Mouse (Mus musculus) neural tube, embryonic 14.5 days (tissue): ENCODE results near the gene Pnkd. TPM values are rescaled to one million over a fixed set of nuclear protein-coding genes. Genes with fewer than 3 reads are reported as not detected.
A peak's percentile ranks its signal among the peaks of the same experiment; 100 is the strongest.

ENCODE experiments used
- ATAC-seq: fragments of 200-750 bp; cut with Nextera tagmentation; 2 replicates; pipeline ENCODE4 v1.8.0; 2017; ENCODE audit warnings: low read depth, mild to moderate bottlenecking, moderate TSS enrichment, moderate library complexity
- H3K27ac ChIP-seq: fragments of 300-500 bp; sonication (generic); 2 replicates; pipeline ENCODE4 v1.5.1; 2014; ENCODE audit warnings: low read depth, mild to moderate bottlenecking, control low read depth, low read length, moderate library complexity, mixed read lengths
- H3K27me3 ChIP-seq: fragments of 300-500 bp; sonication (generic); 2 replicates; pipeline ENCODE4 v1.6.1; 2014; ENCODE audit warnings: low read length; ENCODE audit not compliant: control insufficient read depth, insufficient read depth
- H3K36me3 ChIP-seq: fragments of 300-500 bp; sonication (generic); 2 replicates; pipeline ENCODE4 v1.6.1; 2014; ENCODE audit warnings: low read length, mixed read lengths; ENCODE audit not compliant: control insufficient read depth, insufficient read depth
- H3K4me1 ChIP-seq: fragments of 300-500 bp; sonication (generic); 2 replicates; pipeline ENCODE4 v1.6.1; 2014; ENCODE audit warnings: low read length; ENCODE audit not compliant: control insufficient read depth, insufficient read depth
- H3K4me2 ChIP-seq: fragments of 300-500 bp; sonication (generic); 2 replicates; pipeline ENCODE4 v1.6.1; 2014; ENCODE audit warnings: mild to moderate bottlenecking, low read depth, low read length, control low read depth
- H3K4me3 ChIP-seq: fragments of 300-500 bp; sonication (generic); 2 replicates; pipeline ENCODE4 v1.5.1; 2014; ENCODE audit warnings: low read depth, low read length, control low read depth, mixed read lengths
- H3K9ac ChIP-seq: fragments of 300-500 bp; sonication (generic); replicated peaks from 2 replicates; pipeline ENCODE4 v1.6.1; 2014; ENCODE audit warnings: low read depth, mild to moderate bottlenecking, control low read depth, low read length, mixed read lengths
- H3K9me3 ChIP-seq: fragments of 300-500 bp; sonication (generic); 2 replicates; pipeline ENCODE4 v1.6.1; 2016; ENCODE audit warnings: low read length; ENCODE audit not compliant: control insufficient read depth
- WGBS: fragments of 180-500 bp; shearing (Covaris S2); extraction: QIAGEN DNeasy Blood & Tissue Kit; methylation state at CpG from one replicate; pipeline ENCODE4 v1.1.7; 2014; 5-methylcytosine and 5-hydroxymethylcytosine counted together
- polyA plus RNA-seq: library from polyadenylated mRNA; unstranded; fragments of >200 nt; fragmentation: Nextera tagmentation; extraction: Ambion mirVana; gene quantifications from 2 replicates; pipeline ENCODE4 v1.2.1, GENCODE M21; 2014

The Pnkd gene
- 137 and 145 TPM in 2 replicates for polyA plus RNA-seq

DNA sequence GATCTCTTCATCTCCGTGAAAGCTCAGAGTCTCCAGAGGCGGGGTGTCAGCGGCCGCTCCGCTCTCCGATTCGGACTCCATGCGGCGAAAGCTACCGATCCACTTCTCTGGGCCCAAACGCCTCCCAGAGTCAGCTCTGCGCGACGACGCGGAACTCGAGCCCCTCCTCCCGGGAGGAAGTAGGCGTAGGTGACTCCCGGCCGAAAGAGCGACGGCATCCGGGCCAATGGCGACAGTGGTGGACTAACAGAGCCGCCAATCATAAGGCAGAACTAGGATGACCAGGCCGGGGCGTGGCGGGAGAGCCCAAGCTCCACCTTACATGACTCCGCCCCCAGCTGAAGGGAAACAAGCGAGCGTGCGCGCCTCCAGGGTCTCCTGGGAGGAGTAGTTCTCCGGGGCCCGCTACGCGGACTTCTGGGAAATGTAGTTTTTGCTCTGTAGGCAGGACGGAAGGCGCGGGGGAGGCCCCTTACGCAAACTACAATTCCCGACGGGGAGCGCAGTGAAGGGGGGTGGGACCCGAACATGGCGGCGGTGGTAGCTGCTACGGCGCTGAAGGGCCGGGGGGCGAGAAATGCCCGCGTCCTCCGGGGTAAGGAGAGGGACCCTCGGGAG is at the start of gene Pnkd, which contains the start of gene Aamp:
TSS of gene Pnkd (plus strand) at position 388 of the 618 bp plus-strand sequence.
TSS of gene Aamp (minus strand) at position 196 of the 618 bp plus-strand sequence.
- H3K27ac ChIP-seq, result peak within 1 kb of the TSS; percentile 68
- under 1% methylated on average over 56 of the region's 56 CpGs for WGBS
- H3K9ac ChIP-seq, result peak within 1 kb of the TSS; percentile 77
- H3K27me3 ChIP-seq, result no peaks in the 10 kb centered on the region
- peak within 1 kb of the TSS; percentile 84 for H3K4me2 ChIP-seq
- peak; percentile 98 for ATAC-seq
- peaks cover 10% of the 10 kb centered on the region for H3K4me1 ChIP-seq
- peak within 1 kb of the TSS; percentile 70 for H3K4me3 ChIP-seq
- peaks cover 25% of the 10 kb centered on the region for H3K36me3 ChIP-seq
- no peaks in the 10 kb centered on the region for H3K9me3 ChIP-seq

DNA sequence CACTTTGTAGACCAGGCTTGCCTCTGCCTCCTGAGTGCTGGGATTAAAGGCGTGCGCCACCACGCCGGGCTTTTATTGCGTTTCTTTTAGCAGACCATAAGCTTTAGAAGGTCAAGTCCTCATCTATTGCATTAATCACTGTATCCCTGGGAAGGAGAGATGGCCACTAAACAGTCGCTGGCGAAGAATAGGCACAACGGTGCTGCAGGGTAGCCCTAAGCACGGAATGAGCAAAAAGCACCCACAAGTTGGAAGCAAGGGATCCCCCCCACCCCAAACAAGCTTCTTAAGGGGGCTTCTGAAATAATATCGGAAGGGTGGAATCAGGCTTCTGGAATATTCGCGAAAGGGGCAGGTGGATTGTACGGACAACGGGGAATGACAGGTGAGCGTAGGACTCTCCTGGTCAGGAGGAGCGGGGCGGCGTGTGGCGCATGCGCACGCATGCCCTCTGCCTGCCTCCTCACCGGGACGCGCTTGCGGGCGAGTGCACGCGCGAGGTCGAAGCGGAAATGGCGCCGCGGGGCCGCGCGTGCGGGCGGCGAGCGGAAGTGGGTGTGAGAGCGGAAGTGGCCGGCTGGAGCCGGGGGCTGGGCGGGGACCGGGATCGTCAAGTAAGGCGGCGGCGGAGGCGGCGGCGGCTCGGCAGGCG is 48.7 kb upstream of the Pnkd start, which contains the start of gene Arpc2:
TSS of gene Arpc2 (plus strand) at position 147 of the 652 bp plus-strand sequence.
- H3K27me3 ChIP-seq, result no peaks in the 10 kb centered on the region
- H3K27ac ChIP-seq, result peak within 1 kb of the TSS; percentile 80
- 1% methylated on average over 40 of the region's 55 CpGs for WGBS
- H3K9me3 ChIP-seq, result no peaks in the 10 kb centered on the region
- no peaks in the 10 kb centered on the region for H3K36me3 ChIP-seq
- peaks cover 20% of the 10 kb centered on the region for H3K4me1 ChIP-seq
- H3K4me3 ChIP-seq, result peak within 1 kb of the TSS; percentile 60
- peak within 1 kb of the TSS; percentile 74 for H3K9ac ChIP-seq
- ATAC-seq, result peak; percentile 93
- peak within 1 kb of the TSS; percentile 69 for H3K4me2 ChIP-seq

DNA sequence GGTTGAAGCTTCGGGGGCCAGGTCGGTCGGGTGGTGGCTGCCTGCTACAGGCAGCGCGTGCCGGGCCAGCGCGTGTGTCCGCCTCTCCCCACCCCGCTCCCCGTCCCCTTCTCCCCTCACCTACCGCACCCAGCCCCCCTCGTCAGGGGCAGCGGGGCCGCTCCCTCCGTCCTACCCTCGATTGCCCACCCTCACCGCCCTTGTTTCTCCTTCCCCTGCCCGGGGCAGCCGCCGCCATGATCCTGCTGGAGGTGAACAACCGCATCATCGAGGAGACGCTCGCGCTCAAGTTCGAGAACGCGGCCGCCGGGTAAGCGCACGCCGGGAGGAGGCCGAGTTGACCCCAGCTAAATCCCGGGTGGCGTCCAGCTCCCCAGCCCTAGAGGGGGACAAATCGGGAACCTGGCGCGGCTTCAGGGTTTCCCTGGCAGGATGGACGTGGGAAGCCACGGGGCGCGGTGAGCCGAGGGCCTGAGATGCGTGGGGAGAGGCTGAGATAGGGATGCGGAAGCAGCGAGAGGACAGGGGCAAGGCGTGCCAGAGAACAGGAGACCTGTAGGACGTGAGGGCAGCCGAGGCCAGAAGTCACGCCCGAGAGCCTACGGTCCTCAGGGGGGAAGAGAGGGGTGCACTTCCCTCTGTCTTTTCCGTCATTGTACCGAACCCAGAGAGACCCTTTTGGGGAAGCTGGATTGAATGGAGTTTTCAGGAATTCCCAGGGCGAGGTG is 48.0 kb upstream of the Pnkd start:
- Histone ChIP-seq H3K4me2 (peak overlapping the region; percentile 69), H3K36me3 (no peaks in the 10 kb centered on the region), H3K9ac (peak overlapping the region; percentile 74), H3K27me3 (no peaks in the 10 kb centered on the region), H3K9me3 (no peaks in the 10 kb centered on the region), H3K27ac (peak overlapping the region; percentile 80), H3K4me1 (peaks cover 20% of the 10 kb centered on the region), H3K4me3 (peak overlapping the region; percentile 60)
- WGBS, result under 1% methylated on average over 34 of the region's 57 CpGs
- peak; percentile 78 for ATAC-seq

DNA sequence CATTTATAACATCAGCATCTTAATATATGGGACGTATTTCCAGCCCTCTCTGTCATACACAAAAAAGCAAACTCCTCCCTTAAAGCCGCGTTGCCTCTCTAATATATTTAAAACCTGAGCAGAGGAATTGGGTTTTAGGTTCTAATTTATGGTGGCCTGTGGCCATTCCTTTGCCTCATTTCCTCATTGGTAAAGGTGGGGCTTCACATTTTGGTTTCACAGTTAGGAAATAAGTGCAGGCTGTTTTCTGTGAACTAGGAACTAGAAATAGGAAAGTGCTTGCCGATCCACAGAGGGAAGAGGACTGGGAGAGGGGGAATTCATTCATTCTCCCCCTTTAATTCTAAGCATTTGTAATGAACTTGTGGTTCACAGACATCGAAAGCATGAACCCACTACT is 47.1 kb upstream of the Pnkd start:
- Histone ChIP-seq H3K4me3 (peak overlapping the region; percentile 60), H3K4me2 (peak overlapping the region; percentile 69), H3K9ac (peak overlapping the region; percentile 74; the same call in 1 of the 2 replicates), H3K4me1 (peaks cover 20% of the 10 kb centered on the region), H3K27me3 (no peaks in the 10 kb centered on the region), H3K36me3 (no peaks in the 10 kb centered on the region), H3K9me3 (no peaks in the 10 kb centered on the region), H3K27ac (no peak overlapping the region)
- 43% methylated on average over 5 of the region's 5 CpGs for WGBS
- ATAC-seq, result no peak

DNA sequence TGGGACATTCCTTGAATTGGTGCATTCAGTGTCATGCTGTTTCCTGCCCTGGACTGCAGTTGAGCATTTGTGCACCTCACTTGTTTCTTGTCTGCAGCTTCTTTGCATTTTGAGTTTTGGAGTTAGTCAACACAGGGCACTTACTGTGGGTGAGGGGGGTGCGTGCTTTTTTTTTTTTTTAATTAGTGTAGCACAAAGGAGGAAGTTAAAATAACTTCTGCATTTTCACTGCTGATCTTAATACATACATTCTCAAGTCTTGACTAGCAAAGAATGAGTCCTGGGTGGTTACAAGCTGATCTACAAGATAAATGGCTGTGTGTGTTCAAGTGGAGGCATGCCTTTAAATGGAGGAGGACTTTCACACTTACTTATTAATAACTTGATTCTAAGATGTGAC is 46.6 kb upstream of the Pnkd start:
- Histone ChIP-seq H3K36me3 (no peaks in the 10 kb centered on the region), H3K4me3 (peak overlapping the region; percentile 60; the same call in 1 of the 2 replicates), H3K4me1 (peaks cover 20% of the 10 kb centered on the region), H3K27me3 (no peaks in the 10 kb centered on the region), H3K4me2 (peak overlapping the region; percentile 69), H3K9ac (no peak overlapping the region; the same call in 1 of the 2 replicates), H3K9me3 (no peaks in the 10 kb centered on the region), H3K27ac (no peak overlapping the region)
- ATAC-seq, result no peak
- 82% methylated on average over 1 of the region's 1 CpGs for WGBS

DNA sequence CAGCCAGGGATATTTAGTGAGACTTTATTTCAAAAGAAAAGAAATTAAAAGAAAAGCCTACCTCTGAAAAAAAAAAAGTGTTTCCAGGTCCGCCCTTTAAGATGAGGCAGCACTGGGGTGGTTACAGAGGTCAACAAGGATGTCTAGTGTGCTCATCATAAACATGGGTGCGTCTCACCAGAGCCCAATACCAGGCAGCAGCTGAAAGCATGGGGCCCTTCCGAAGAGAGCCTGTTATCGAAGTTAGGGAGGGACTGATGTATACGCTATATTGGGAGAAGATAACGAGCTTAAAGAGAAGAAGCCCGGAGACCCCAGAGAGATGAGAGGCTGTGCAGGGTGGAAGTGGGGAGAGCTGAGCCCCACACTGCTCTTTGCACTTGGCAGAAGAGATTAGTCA is 45.6 kb upstream of the Pnkd start:
- 78% methylated on average over 7 of the region's 7 CpGs for WGBS
- Histone ChIP-seq H3K36me3 (no peaks in the 10 kb centered on the region), H3K9me3 (no peaks in the 10 kb centered on the region), H3K4me3 (no peak overlapping the region), H3K4me2 (no peak overlapping the region), H3K27ac (no peak overlapping the region), H3K27me3 (no peaks in the 10 kb centered on the region), H3K4me1 (peaks cover 20% of the 10 kb centered on the region), H3K9ac (no peak overlapping the region)
- no peak for ATAC-seq

DNA sequence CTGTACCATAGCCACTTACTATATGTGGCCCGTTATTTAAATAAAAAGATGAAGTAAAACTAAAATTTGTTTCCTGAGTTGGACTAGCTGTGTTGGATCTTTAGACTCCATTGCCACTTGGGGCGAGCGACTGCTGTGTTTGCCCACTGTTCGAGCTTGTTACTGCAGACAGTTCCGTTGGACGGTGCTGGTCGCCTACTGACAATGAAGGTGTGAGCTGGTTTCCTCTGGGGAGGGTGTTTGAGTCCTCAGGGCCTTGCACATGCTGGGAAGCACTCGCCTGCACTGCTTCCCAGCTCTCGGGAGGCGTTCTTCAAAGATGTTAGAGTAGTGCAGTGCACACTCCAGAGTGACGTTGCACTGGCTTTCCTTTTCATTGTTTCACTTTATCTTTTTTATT is 45.1 kb upstream of the Pnkd start:
- Histone ChIP-seq H3K4me1 (peaks cover 20% of the 10 kb centered on the region), H3K9me3 (no peaks in the 10 kb centered on the region), H3K36me3 (no peaks in the 10 kb centered on the region), H3K27ac (no peak overlapping the region), H3K4me3 (no peak overlapping the region), H3K27me3 (no peaks in the 10 kb centered on the region), H3K4me2 (no peak overlapping the region), H3K9ac (no peak overlapping the region)
- ATAC-seq, result no peak
- WGBS, result 59% methylated on average over 11 of the region's 11 CpGs

DNA sequence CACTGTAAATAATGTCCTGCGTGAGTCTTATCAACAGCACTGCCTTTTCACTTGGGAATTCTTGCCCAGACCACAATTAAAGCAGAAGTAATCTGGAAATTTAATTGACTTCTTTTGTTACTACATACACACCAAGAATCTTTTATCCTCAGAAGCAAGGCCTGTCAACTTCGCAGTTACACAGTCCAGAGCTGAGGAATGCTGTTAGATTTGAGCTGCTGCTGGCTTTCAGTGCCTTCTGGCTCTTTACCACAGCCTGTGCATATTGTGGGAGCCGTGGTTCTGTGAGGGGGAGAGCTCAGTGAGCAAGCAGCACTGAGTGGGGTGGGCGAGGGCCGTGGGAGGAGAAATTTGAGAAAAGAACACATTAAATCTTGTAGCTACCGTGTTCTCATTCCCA is 44.4 kb upstream of the Pnkd start:
- Histone ChIP-seq H3K9me3 (no peaks in the 10 kb centered on the region), H3K36me3 (no peaks in the 10 kb centered on the region), H3K27ac (no peak overlapping the region), H3K4me2 (no peak overlapping the region), H3K9ac (no peak overlapping the region), H3K4me1 (peaks cover 20% of the 10 kb centered on the region), H3K4me3 (no peak overlapping the region), H3K27me3 (no peaks in the 10 kb centered on the region)
- 64% methylated on average over 6 of the region's 6 CpGs for WGBS
- ATAC-seq, result no peak

DNA sequence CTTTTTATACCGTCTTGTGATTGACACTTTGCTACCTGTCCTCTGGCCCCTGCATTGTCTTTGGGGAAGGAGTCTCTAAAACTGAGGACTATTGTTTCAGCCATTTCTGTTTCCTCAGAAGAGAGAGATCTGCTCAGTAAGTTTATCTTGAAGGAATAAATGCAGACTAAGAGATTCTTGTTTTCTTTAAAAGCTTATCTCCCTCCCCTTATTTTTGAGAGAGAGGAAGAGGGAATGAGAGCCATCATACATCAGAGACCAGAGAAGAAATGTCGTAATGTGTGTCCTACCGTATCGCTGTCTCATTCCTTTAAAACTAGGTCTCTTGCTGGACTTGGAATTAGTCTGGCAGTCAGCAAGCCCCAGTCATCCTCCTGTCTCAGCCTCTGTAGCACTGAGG is 43.9 kb upstream of the Pnkd start:
- WGBS, result 89% methylated on average over 4 of the region's 4 CpGs
- Histone ChIP-seq H3K36me3 (no peaks in the 10 kb centered on the region), H3K4me2 (no peak overlapping the region), H3K27ac (no peak overlapping the region), H3K9ac (no peak overlapping the region), H3K4me1 (peaks cover 20% of the 10 kb centered on the region), H3K27me3 (no peaks in the 10 kb centered on the region), H3K9me3 (no peaks in the 10 kb centered on the region), H3K4me3 (no peak overlapping the region)
- no peak for ATAC-seq
